Mouse (Mus musculus) kidney, embryonic 15.5 days (tissue): ENCODE data around the gene Fpr1. TPM values are rescaled to one million over a fixed set of nuclear protein-coding genes. Genes with fewer than 3 reads are reported as not detected.

ENCODE experiments used
- ATAC-seq: fragments of 200-750 bp; cut with Nextera tagmentation; replicated peaks from 2 replicates; pipeline ENCODE4 v1.8.0; 2017; ENCODE audit warnings: moderate TSS enrichment; ENCODE audit not compliant: low FRiP score
- H3K27ac ChIP-seq: fragments of 300-500 bp; sonication (generic); 2 replicates; pipeline ENCODE4 v1.5.1; 2015; ENCODE audit warnings: mild to moderate bottlenecking, inconsistent platforms
- H3K27me3 ChIP-seq: fragments of 300-500 bp; sonication (generic); 2 replicates; pipeline ENCODE4 v1.6.1; 2015; ENCODE audit warnings: inconsistent platforms
- H3K36me3 ChIP-seq: fragments of 300-500 bp; sonication (generic); 2 replicates; pipeline ENCODE4 v1.6.1; 2015; ENCODE audit warnings: inconsistent platforms
- H3K4me1 ChIP-seq: fragments of 300-500 bp; sonication (generic); 2 replicates; pipeline ENCODE4 v1.6.1; 2015; ENCODE audit warnings: inconsistent platforms
- H3K4me2 ChIP-seq: fragments of 300-500 bp; sonication (generic); 2 replicates; pipeline ENCODE4 v1.6.1; 2015; ENCODE audit warnings: moderate library complexity, mild to moderate bottlenecking, inconsistent platforms
- H3K4me3 ChIP-seq: fragments of 300-500 bp; sonication (generic); replicated peaks from 2 replicates; pipeline ENCODE4 v1.5.1; 2015; ENCODE audit warnings: mild to moderate bottlenecking, inconsistent platforms
- H3K9ac ChIP-seq: fragments of 300-500 bp; sonication (generic); 2 replicates; pipeline ENCODE4 v1.6.1; 2015; ENCODE audit warnings: mild to moderate bottlenecking, inconsistent platforms
- H3K9me3 ChIP-seq: fragments of 300-500 bp; sonication (generic); replicated peaks from 2 replicates; pipeline ENCODE4 v1.6.1; 2016; ENCODE audit warnings: inconsistent platforms
- WGBS: fragments of 180-500 bp; shearing (Covaris S2); methylation state at CpG from one replicate; pipeline ENCODE4 v1.1.7; 2015; ENCODE audit warnings: mixed read lengths; 5-methylcytosine and 5-hydroxymethylcytosine counted together
- microRNA counts: library from miRNA; unstranded; fragments of <30 nt; microRNA quantifications from one replicate; lab custom pipeline; 2016
- microRNA-seq: library from miRNA; unstranded; fragments of <30 nt; microRNA quantifications from one replicate; pipeline ENCODE4, GENCODE M21; 2016
- polyA plus RNA-seq: library from polyadenylated mRNA; unstranded; fragments of >200 nt; fragmentation: Nextera tagmentation; extraction: Ambion mirVana; gene quantifications from 2 replicates; pipeline ENCODE4 v1.2.1, GENCODE M21; 2015

The Fpr1 gene
- polyA plus RNA-seq, 1 experiment from 2014 or later: 0.73 TPM

GRCm38 (mm10) chr17:17829052-17829785, 54.5 kb downstream of the Fpr1 start:
- Histone ChIP-seq H3K27me3 (no peaks in the 10 kb centered on the region), H3K27ac (peak overlapping the region; percentile 99), H3K4me1 (peaks cover 50% of the 10 kb centered on the region), H3K4me2 (peak overlapping the region; percentile 81), H3K9ac (peak overlapping the region; percentile 78), H3K36me3 (peaks cover 32% of the 10 kb centered on the region), H3K9me3 (no peaks in the 10 kb centered on the region), H3K4me3 (peak overlapping the region; percentile 85)
- 2% methylated on average over 6 of the region's 6 CpGs for WGBS
- no peak for ATAC-seq

GRCm38 (mm10) chr17:17828191-17828981, 55.4 kb downstream of the Fpr1 start:
- 0% methylated on average over 13 of the region's 15 CpGs for WGBS
- Histone ChIP-seq H3K27ac (peak overlapping the region; percentile 99), H3K4me2 (peak overlapping the region; percentile 81), H3K27me3 (no peaks in the 10 kb centered on the region), H3K36me3 (peaks cover 24% of the 10 kb centered on the region), H3K4me3 (peak overlapping the region; percentile 85), H3K9me3 (no peaks in the 10 kb centered on the region), H3K9ac (peak overlapping the region; percentile 78), H3K4me1 (peaks cover 42% of the 10 kb centered on the region)
- ATAC-seq: peak; percentile 53

- Histone ChIP-seq H3K4me1 (peaks cover 38% of the 10 kb centered on the region), H3K36me3 (peaks cover 19% of the 10 kb centered on the region), H3K27ac (peak overlapping the region; percentile 99), H3K9ac (peak overlapping the region; percentile 78), H3K4me2 (peak overlapping the region; percentile 81), H3K27me3 (no peaks in the 10 kb centered on the region), H3K9me3 (no peaks in the 10 kb centered on the region), H3K4me3 (peak overlapping the region; percentile 85)
- 1% methylated on average over 13 of the region's 13 CpGs for WGBS
- ATAC-seq: peak; percentile 57
Observed at GRCm38 (mm10) chr17:17827658-17828190, 56.0 kb downstream of the Fpr1 start.

GRCm38 (mm10) chr17:17826751-17827657, 56.7 kb downstream of the Fpr1 start, which contains the start of gene Spaca6:
TSS of gene Spaca6 (plus strand) at chr17:17827158.
- peak; percentile 86 for ATAC-seq
- Histone ChIP-seq H3K4me2 (peak within 1 kb of the TSS; percentile 81), H3K4me1 (peaks cover 35% of the 10 kb centered on the region), H3K4me3 (peak within 1 kb of the TSS; percentile 85), H3K27ac (peak within 1 kb of the TSS; percentile 99), H3K36me3 (peaks cover 14% of the 10 kb centered on the region), H3K27me3 (no peaks in the 10 kb centered on the region), H3K9ac (peak within 1 kb of the TSS; percentile 78), H3K9me3 (no peaks in the 10 kb centered on the region)
- under 1% methylated on average over 36 of the region's 42 CpGs for WGBS

MicroRNAs encoded within 50 kb of the gene (microRNA counts, 519-probe panel; counts per million panel counts)
- 4,015 counts per million, percentile 95 among the panel's probes with 10 or more counts for microRNA mmu-let-7e (lab: Ali Mortazavi, UCI)
- 3,019 counts per million, percentile 80 among the panel's probes with 10 or more counts for microRNA mmu-miR-125a-3p (lab: Ali Mortazavi, UCI)
- 4,250 counts per million, percentile 97 among the panel's probes with 10 or more counts for microRNA mmu-miR-125a-5p (lab: Ali Mortazavi, UCI)
- microRNA mmu-miR-99b (lab: Ali Mortazavi, UCI): 3,495 counts per million, percentile 91 among the panel's probes with 10 or more counts

Small RNA genes within 50 kb of the gene (microRNA-seq; reads per million reads assigned to microRNA genes)
- gene Gm25927 (not detected), gene Mir125a (2,533 reads per million, percentile 86 among the genes with 10 or more reads in this experiment), gene Mir99b (17,422 reads per million, percentile 97 among the genes with 10 or more reads in this experiment), gene Mirlet7e (not detected)

Other genes with a start within 250 kb of the Fpr1 start
- gene Vmn2r90, start 180.2 kb downstream of the Fpr1 start, polyA plus RNA-seq: not detected in 2 replicates
- gene Spaca6, start 56.8 kb downstream of the Fpr1 start, polyA plus RNA-seq: 37.3 and 37.7 TPM in 2 replicates
- 0.88 and 1.1 TPM in 2 replicates for gene Has1, start 28.7 kb downstream of the Fpr1 start, polyA plus RNA-seq
- 0.60 and 0.73 TPM in 2 replicates for gene Fpr2, start 3.9 kb upstream of the Fpr1 start, polyA plus RNA-seq
- gene Fpr3, start 3.9 kb upstream of the Fpr1 start, polyA plus RNA-seq: not detected in 2 replicates
- gene Fpr-rs4, start 137.8 kb upstream of the Fpr1 start, polyA plus RNA-seq: not detected in 2 replicates
- 0.03 TPM in 1 of 2 replicates, not detected in the other for gene Vmn2r124, start 165.5 kb upstream of the Fpr1 start, polyA plus RNA-seq
- not detected in 2 replicates for gene Vmn2r91, start 201.1 kb upstream of the Fpr1 start, polyA plus RNA-seq